Mouse (Mus musculus): ENCODE data around the gene Htr1d.

Htr1d gene

GRCm38 (mm10) chr4:136451564-136451963, 28.2 kb downstream of the Htr1d start:
- in situ Hi-C loops (cut with MboI; ENCODE audit: low sequenced_read_pairs), result loop anchor here (5.0 kb wide), 1 partner anchor 166 kb away; no protein-coding TSS in a partner anchor

GRCm38 (mm10) chr4:136452286-136452685, 29.0 kb downstream of the Htr1d start:
- in situ Hi-C loops (cut with MboI; ENCODE audit: low sequenced_read_pairs), result loop anchor here (5.0 kb wide), 1 partner anchor 165 kb away; no protein-coding TSS in a partner anchor

- in situ Hi-C loops (cut with MboI; ENCODE audit: low sequenced_read_pairs), result loop anchor here (5.0 kb wide), 1 partner anchor 165 kb away; no protein-coding TSS in a partner anchor
These were observed 29.5 kb downstream of the Htr1d start for GRCm38 (mm10) chr4:136452792-136453191.

GRCm38 (mm10) chr4:136454850-136455260, 31.5 kb downstream of the Htr1d start:
- in situ Hi-C loops (cut with MboI; ENCODE audit: low sequenced_read_pairs), result loop anchor here (5.0 kb wide), 1 partner anchor 162 kb away; no protein-coding TSS in a partner anchor

- in situ Hi-C loops (cut with MboI; ENCODE audit: low sequenced_read_pairs), result no loop called here
These were observed 33.3 kb downstream of the Htr1d start for GRCm38 (mm10) chr4:136456516-136457218.

- in situ Hi-C loops (cut with MboI; ENCODE audit: low sequenced_read_pairs), result no loop called here
These were observed 35.0 kb downstream of the Htr1d start for GRCm38 (mm10) chr4:136458276-136458675.

GRCm38 (mm10) chr4:136459210-136459609, 35.9 kb downstream of the Htr1d start:
- in situ Hi-C loops (cut with MboI; ENCODE audit: low sequenced_read_pairs), result no loop called here

GRCm38 (mm10) chr4:136461206-136461605, 37.9 kb downstream of the Htr1d start:
- in situ Hi-C loops (cut with MboI; ENCODE audit: low sequenced_read_pairs), result no loop called here

GRCm38 (mm10) chr4:136461761-136462085, 38.4 kb downstream of the Htr1d start:
- in situ Hi-C loops (cut with MboI; ENCODE audit: low sequenced_read_pairs), result no loop called here

GRCm38 (mm10) chr4:136462086-136462838, 38.9 kb downstream of the Htr1d start, which contains the start of gene 6030445D17Rik:
Gene 6030445D17Rik (plus strand): TSS chr4:136462250.
- in situ Hi-C loops (cut with MboI; ENCODE audit: low sequenced_read_pairs), result no loop called here

GRCm38 (mm10) chr4:136462839-136463178, 39.5 kb downstream of the Htr1d start:
- in situ Hi-C loops (cut with MboI; ENCODE audit: low sequenced_read_pairs), result no loop called here

GRCm38 (mm10) chr4:136463436-136463835, 40.1 kb downstream of the Htr1d start:
- in situ Hi-C loops (cut with MboI; ENCODE audit: low sequenced_read_pairs), result no loop called here

- in situ Hi-C loops (cut with MboI; ENCODE audit: low sequenced_read_pairs), result no loop called here
These were observed 42.9 kb downstream of the Htr1d start for GRCm38 (mm10) chr4:136466226-136466625.

- in situ Hi-C loops (cut with MboI; ENCODE audit: low sequenced_read_pairs), result no loop called here
These were observed 45.4 kb downstream of the Htr1d start for GRCm38 (mm10) chr4:136468553-136469327.

- in situ Hi-C loops (cut with MboI; ENCODE audit: low sequenced_read_pairs), result no loop called here
These were observed 46.1 kb downstream of the Htr1d start, which contains the start of gene Luzp1 for GRCm38 (mm10) chr4:136469371-136469903. Gene Luzp1 (plus strand): TSS chr4:136469761.

- in situ Hi-C loops (cut with MboI; ENCODE audit: low sequenced_read_pairs), result no loop called here
These were observed 46.6 kb downstream of the Htr1d start for GRCm38 (mm10) chr4:136469941-136470346.

- in situ Hi-C loops (cut with MboI; ENCODE audit: low sequenced_read_pairs), result no loop called here
These were observed 47.2 kb downstream of the Htr1d start for GRCm38 (mm10) chr4:136470347-136471071.

- in situ Hi-C loops (cut with MboI; ENCODE audit: low sequenced_read_pairs), result no loop called here
These were observed 53.4 kb downstream of the Htr1d start for GRCm38 (mm10) chr4:136476692-136477091.

GRCm38 (mm10) chr4:136486549-136486948, 63.2 kb downstream of the Htr1d start:
- in situ Hi-C loops (cut with MboI; ENCODE audit: low sequenced_read_pairs), result no loop called here

Data from CH12F3 (cell line).